Mouse (Mus musculus) urinary bladder, adult 18-20 months (tissue): ENCODE measurements at regions not wholly inside any gene's neighbourhood (a gene's known extent, or its start where the extent isn't known, plus 50 kb on each side); places are given as distances from the start of the nearest gene placed in this dataset.
A peak's percentile ranks its signal among the peaks of the same experiment; 100 is the strongest.
"Not testable (repeated sequence)": the region's sequence is repeated elsewhere in the genome, so short reads cannot be mapped to it uniquely, and the experiment has no call there.

Source experiments
- DNase-seq, 2 experiments: peaks; one replicate each; pipeline ENCODE4 v3.0.0; 2022; ENCODE audit warnings: low spot score in 2 of 2, mixed read lengths in 2 of 2

DNA sequence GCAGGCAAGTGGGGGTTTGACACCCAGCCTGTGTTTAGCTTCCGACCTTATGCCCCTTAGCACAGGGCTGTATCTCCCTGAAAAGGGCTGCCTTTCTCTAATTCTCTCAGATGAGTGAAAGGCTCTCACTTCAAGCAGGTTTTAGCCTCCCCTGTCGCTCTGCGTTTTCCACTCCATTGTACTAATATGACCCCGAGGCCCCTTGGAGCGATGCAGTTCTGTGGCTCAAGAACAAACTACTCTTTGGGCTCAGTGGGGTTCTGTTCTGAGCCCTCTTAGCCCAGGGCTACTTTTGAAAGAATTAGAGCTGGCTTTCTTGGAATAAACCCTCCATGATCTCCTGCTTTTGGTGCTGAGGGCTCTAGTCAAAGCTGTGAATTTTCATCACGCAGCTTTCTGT lies 53.4 kb upstream of the Castor2 start:
- DNase-seq: no peak

- DNase-seq: not testable (repeated sequence)
Observed at GRCm38 (mm10) chr5:134042938-134043337, 56.6 kb upstream of the Castor2 start.

- no peak for DNase-seq
Observed at GRCm38 (mm10) chr5:134027316-134027966, 72.1 kb upstream of the Castor2 start.

GRCm38 (mm10) chr5:134019651-134020432 lies 79.7 kb upstream of the Castor2 start:
- DNase-seq: no peak

DNA sequence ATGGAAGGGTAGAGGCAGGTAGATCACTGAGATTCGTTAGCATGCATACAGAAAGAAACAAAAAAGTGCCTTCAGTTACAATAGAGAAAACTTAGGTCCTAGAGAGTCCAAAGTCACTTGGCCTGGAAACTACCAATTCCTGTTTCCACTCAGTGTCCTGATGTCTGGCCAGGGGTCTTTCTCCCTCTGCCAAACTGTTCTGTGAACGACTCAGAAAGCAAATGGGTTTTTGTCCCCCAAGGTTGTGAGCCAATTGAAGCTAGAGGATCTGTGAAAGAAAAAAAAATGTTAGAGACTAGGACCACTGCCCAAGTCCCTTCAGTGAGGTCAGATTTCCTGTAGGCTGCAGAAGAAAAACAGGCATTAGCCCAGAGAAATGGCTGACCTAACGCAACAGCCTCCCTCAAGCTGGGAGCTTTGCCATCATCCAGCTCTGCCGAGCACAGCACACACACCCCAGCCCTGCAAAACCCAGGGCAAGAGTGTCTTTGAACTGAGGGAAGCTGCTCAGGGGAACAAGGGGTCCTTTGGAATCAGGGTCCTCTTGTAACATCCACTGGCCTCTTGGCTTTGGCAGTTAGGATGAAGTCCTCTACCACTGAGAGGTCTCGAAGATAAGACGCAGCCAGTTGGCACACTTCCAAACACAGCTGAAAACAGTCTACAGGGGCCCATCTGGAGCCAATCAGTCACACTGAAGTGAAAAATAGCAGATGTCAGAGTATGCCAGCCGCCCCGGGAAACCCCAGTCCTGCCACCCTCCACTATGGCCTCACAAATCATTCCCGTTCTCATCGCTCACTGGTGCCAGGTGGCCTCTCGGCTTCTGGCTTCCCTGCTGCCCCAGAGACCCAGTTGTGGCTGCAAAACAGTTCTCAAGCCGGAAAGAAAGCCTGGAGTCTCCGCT lies 85.0 kb upstream of the Castor2 start:
- peak; percentile 16 to 25 for DNase-seq

DNA sequence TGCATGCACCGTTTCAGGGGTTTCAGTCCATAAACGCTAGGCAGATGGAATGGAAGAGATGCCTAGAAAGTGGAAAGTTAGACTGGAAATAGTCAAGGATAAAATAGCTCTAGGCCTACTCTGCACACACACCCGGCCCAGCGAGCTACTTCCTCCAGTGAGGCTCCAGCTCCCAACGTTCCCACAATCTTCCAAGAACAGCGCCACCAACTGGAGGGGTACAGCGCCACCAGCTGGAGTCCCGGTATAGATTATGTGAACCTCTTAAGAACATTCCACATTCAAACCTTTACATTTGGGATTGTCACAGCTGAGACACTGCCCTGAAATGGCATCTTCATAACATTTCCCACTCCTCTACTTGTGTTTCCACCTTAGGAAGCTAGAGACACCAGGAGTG lies 86.3 kb upstream of the Castor2 start:
- no peak for DNase-seq

- no peak for DNase-seq
Observed at GRCm38 (mm10) chr5:134009843-134010242, 89.7 kb upstream of the Castor2 start.

DNA sequence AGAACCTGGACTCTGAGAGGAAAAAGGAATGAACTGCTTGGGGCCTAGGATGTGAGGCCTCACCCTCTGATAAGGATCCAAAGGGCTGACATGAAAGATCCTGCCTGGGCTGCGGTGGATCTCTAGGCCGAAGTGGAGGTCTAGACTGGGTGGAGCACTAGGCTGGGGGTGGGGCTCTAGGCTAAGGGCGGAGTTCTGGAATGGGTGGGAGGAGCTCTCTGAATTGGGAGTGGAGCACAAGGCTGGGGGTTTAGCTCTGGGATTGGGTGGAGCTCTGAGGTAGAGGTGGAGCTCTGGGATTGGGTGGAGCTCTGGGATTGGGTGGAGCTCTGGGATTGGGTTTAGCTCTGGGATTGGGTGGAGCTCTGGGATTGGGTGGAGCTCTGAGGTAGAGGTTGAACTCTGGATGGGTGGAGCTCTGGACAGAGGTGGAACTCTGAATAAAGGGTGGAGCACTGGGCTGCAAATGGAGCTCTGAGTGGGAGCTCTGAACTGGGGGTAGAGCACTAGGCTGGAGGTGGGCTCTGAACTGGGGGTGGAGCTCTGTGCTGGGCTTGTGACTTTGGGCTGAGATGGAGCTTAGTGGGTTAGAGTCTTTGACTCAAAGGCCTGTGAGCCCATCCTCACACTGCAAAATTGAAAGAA lies 92.3 kb upstream of the Castor2 start:
- peak in 1 of 2 experiments; percentile 27 for DNase-seq

GRCm38 (mm10) chr5:134006470-134007126 lies 92.9 kb upstream of the Castor2 start:
- peak; percentile 64 to 71 for DNase-seq

GRCm38 (mm10) chr5:134006001-134006400 lies 93.5 kb upstream of the Castor2 start:
- DNase-seq: no peak

DNA sequence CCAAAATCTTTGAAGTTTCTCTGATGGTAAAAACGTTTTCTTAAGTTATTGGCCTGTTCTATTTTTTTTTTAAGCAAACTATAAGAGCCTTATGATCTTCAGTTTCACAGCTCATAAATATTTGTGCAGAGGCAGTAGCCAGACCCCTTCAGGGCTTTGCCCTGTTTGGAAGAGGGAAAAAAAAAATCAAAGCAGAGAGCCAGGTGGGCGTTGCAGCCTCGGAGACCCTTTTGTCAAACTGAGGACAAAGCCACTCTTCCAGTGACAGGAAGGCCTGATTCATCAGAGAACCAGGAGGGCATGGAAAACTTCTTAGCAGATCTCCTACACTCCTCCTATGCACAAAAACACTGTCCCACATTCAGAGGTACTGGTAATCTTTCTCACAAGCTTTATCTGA lies 99.4 kb upstream of the Castor2 start:
- DNase-seq: no peak

DNA sequence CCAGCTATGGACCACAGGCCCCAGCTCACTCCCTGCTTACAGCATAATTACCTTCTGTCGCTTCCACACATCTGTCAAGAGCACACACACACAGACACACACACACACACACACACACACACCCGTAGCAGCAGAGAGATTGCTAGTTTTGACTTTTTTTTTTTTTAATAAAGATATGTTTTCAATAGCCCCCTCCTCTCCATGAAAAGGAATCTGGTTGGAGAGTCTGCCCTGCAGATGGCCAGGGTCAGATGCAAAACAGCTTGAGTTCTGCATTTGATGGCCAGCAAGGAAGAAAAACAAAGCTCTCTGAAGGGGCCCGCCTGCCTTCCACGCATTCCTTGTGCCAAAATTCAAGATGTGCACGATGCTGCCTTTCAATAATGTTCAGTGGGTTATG lies 99.8 kb upstream of the Castor2 start:
- DNase-seq: no peak

DNA sequence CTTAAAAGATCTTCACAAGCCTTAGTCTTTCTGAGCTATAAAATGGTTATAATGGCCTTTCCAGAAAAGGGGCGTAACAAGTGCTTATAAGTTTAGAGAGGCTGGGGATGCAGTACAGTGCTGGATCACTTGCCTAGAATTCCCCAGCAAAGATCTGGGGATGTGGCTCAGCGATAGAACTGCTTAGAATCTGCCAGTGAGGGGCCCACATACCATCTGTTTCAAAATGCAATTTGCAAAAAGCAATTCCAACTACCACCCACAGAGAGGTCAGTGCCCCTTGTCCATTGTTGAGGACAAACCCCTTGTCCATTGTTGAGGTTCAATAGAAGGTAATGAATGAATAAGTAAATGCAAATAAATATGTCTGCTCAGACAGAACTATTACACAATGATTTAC lies 107.5 kb upstream of the Castor2 start:
- DNase-seq: no peak

DNA sequence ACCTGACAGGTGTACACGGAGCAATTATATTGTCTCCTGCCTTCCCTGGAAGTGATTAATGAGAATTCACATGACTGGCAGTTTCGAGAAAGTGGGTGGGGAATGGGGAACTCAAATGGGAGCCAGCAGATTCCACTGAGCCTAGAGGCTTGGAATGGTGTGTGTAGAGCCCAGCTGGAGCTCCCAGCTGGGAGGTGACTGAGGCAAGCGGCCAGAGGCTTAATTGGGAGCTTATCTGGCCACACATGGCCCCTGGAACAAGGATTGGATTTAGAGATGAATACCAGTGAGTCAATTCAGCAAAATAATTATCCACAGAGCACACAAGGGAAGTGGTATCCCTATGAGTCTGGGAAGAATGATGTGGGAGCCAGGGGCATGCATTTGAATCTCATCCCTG lies 108.0 kb upstream of the Castor2 start:
- DNase-seq: peak in 1 of 2 experiments; percentile 16

- DNase-seq: no peak
Observed at GRCm38 (mm10) chr5:133983249-133983966, 116.1 kb upstream of the Castor2 start.

DNA sequence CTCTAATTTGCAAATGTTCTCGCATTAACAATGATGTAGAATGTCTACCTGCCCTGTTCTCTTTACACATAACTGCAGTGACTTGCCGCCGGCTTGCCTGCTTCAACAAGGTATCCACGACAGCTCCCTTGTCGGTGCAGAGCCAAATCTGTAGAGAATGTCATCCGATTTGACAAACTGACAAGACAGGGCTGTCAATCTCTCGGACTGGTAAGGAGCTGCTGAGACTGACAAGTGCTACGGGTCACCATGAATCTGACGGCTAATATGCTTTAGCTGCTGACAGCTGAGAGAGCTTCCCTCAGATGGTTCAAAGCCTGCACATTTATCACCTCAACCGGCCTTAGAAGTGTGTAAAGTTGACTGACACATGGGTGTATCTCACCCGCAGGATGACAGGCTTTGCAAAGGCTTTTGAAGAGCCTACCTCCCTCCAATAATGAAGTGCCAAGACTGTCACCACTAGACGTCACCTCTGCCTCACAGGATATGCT lies 129.0 kb upstream of the Castor2 start:
- DNase-seq: no peak

DNA sequence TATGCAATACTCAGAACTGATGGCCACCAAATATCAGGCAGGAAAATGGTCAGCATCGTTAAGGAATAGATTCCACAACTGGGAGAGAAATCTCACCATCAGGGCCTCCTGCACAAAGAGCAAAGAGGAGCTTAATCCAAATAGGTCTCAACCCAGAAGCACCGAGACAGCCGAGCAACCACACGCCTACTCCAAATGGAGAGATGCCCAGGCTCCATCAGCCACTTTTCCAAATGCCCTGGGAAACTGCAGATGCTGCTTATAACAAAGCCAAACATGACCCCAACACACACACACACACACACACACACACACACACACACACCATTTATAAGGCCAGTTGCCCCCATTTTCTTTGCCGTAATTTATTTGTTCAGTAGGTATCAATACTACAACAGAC lies 136.2 kb upstream of the Castor2 start:
- no peak for DNase-seq

- no peak for DNase-seq
Observed at GRCm38 (mm10) chr5:133940841-133941240, 158.7 kb upstream of the Castor2 start.

- DNase-seq: no peak
Observed at GRCm38 (mm10) chr5:133940030-133940429, 159.5 kb upstream of the Castor2 start.
